Mouse (Mus musculus): Measurements from ENCODE around the gene Rad9a. TPM values are rescaled to one million over a fixed set of nuclear protein-coding genes. Genes with fewer than 3 reads are reported as not detected.
A peak's percentile ranks its signal among the peaks of the same experiment; 100 is the strongest.

Rad9a gene
- polyA plus RNA-seq, 1 experiment from 2014 or later, result 19.9 TPM

DNA sequence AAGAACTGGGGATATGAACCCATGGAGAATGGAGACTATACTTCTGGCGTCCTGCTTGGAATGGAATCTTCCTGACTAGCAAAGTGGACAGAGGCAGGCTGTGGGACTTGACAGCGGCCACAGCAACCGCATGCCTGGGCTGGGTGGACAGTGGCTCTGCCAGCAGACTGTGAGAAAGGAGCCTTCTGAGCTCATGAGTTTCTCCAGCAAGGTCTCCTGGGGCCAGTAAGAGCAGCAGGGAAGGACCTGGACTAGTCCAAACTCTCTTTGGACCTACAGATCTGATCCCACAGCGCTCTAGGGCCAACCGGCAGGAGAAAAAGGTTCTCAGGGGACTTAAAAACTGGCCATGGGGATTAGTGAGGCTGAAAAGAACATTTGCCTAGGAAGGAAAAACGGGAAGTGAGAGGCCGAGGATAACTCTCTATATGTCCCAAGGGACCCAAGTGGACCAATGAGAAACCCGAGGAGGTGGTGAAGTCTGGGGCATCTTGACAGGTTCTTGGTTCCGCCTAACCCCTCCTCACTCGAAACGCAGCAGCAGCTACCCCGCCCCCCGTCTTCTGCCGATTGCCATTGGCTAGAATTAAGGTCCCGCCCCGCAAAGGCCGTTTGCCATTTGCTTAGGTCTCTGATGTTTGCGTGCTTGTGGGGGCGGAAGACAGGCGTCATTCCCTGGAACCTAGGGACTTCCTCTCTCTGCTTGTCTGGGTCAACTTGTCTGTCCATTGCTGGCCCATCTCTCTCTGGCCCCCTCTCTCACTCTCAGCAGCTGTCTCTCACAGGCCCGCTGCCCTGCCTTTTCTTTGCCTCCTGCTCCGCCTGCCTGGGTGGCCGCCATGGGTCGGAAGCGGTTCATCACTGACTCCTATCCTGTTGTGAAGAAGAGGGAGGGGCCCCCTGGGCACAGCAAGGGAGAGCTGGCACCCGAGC, 30.1 kb upstream of the Rad9a start, which contains the start of gene Pold4:
Gene Pold4, plus strand, starts transcription at position 647 of the 933 bp plus-strand sequence.
- H3K27ac ChIP-seq (ENCODE audit: low read length), result peak within 1 kb of the TSS; percentile 88
- peaks cover 8% of the 10 kb centered on the region for H3K4me1 ChIP-seq (ENCODE audit: control insufficient read depth, insufficient read depth, low read length)
- 8% methylated on average over 26 of the region's 26 CpGs for WGBS
- H3K9ac ChIP-seq (ENCODE audit: low read length), result peak within 1 kb of the TSS; percentile 78
- H3K4me3 ChIP-seq (ENCODE audit: low read length), result peak within 1 kb of the TSS; percentile 70
- H3K9me3 ChIP-seq (replicated peaks; ENCODE audit: control insufficient read depth, low read length), result no peaks in the 10 kb centered on the region
- no peaks in the 10 kb centered on the region for H3K36me3 ChIP-seq (ENCODE audit: control insufficient read depth, insufficient read depth)
- ATAC-seq (replicated peaks; ENCODE audit: extremely low read depth, insufficient read depth, low FRiP score), result peak; percentile 91
- H3K27me3 ChIP-seq (ENCODE audit: control insufficient read depth, insufficient read depth, low read length), result no peaks in the 10 kb centered on the region; the same call in 1 of the 2 replicates
- peak within 1 kb of the TSS; percentile 82 for H3K4me2 ChIP-seq (ENCODE audit: low read depth, low read length)

DNA sequence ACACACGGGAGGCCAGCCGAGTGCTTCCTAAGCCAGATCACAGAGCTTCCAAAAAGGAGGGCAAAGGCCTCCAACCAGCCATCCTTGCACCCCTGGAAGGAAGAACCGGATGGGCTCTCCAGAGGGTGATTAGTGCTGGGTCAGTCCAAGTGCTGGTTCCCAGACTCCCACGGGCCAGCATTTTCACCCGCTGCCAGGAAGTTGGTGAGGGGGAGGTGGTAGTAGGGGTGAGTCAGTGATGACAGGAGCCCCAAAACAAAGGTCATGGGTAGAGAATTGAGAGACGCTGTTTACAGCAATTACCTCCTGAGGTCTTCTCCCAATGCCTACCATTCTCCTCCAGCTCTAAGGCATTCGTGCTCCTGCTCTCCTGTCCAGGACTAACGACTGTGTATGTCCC, 29.0 kb upstream of the Rad9a start:
- WGBS, result 55% methylated on average over 8 of the region's 8 CpGs
- no peaks in the 10 kb centered on the region for H3K9me3 ChIP-seq (replicated peaks; ENCODE audit: control insufficient read depth, low read length)
- no peak overlapping the region for H3K27ac ChIP-seq (ENCODE audit: low read length)
- ATAC-seq (replicated peaks; ENCODE audit: extremely low read depth, insufficient read depth, low FRiP score), result no peak
- H3K27me3 ChIP-seq (ENCODE audit: control insufficient read depth, insufficient read depth, low read length), result peaks cover 5% of the 10 kb centered on the region; the same call in 1 of the 2 replicates
- no peak overlapping the region for H3K9ac ChIP-seq (ENCODE audit: low read length)
- peaks cover 8% of the 10 kb centered on the region for H3K4me1 ChIP-seq (ENCODE audit: control insufficient read depth, insufficient read depth, low read length)
- no peak overlapping the region for H3K4me2 ChIP-seq (ENCODE audit: low read depth, low read length)
- H3K4me3 ChIP-seq (ENCODE audit: low read length), result no peak overlapping the region
- no peaks in the 10 kb centered on the region for H3K36me3 ChIP-seq (ENCODE audit: control insufficient read depth, insufficient read depth)

DNA sequence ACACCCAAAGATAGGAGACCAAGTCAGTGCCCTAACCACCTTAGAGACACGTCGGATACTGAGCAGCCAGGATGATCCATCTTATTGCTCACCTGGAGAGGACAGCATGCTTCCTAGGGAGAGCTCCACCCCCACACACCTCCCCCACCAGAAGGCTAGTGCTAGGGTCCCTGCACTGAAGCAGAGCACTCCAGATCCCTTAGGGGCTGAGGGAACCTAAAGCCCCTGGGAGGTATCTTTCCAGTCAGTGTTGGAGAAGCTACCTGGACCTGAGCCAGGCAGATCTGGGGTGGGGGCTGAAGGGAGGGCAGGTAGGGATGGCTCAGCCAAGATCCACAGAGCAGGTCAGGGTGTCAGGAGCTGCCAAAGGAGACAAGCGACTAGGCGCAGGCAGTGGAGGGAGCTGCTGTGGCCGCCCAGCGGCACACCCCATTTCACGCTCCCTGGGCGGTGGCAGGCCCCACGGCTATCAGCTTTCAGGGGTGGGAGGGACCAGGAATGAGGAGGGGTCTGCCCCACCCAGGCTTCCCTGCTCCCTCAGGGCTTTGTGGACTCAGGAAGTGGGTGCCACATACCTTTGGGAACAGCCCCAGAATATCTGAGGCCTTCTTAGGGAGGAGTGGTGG, 28.1 kb upstream of the Rad9a start:
- Histone ChIP-seq H3K4me1 (ENCODE audit: control insufficient read depth, insufficient read depth, low read length) (peaks cover 8% of the 10 kb centered on the region), H3K36me3 (ENCODE audit: control insufficient read depth, insufficient read depth) (no peaks in the 10 kb centered on the region), H3K27ac (ENCODE audit: low read length) (no peak overlapping the region), H3K27me3 (ENCODE audit: control insufficient read depth, insufficient read depth, low read length) (peaks cover 5% of the 10 kb centered on the region; the same call in 1 of the 2 replicates), H3K4me3 (ENCODE audit: low read length) (no peak overlapping the region), H3K9me3 (replicated peaks; ENCODE audit: control insufficient read depth, low read length) (no peaks in the 10 kb centered on the region), H3K9ac (ENCODE audit: low read length) (no peak overlapping the region), H3K4me2 (ENCODE audit: low read depth, low read length) (no peak overlapping the region)
- WGBS, result 35% methylated on average over 9 of the region's 9 CpGs
- ATAC-seq (replicated peaks; ENCODE audit: extremely low read depth, insufficient read depth, low FRiP score), result no peak

DNA sequence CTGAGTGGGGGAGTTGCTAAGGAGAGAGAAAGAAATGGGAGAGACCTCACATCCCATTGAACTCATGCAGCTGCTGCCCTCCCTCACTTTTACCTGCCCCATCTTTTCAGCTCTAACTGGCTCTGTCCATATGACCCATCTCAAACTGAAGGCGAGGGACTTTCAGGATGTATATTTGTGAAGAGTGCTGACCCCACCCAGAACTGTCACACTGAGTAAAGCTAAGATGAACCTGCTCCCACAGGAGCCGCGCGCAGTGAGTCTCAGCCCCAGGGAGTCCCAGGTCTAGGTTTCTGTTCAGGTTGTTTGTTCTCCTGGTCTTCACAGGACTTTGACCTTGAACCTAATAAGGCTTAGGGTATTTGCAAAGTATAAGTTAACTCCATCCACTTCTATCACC, 27.4 kb upstream of the Rad9a start:
- Histone ChIP-seq H3K27ac (ENCODE audit: low read length) (no peak overlapping the region), H3K9me3 (replicated peaks; ENCODE audit: control insufficient read depth, low read length) (no peaks in the 10 kb centered on the region), H3K27me3 (ENCODE audit: control insufficient read depth, insufficient read depth, low read length) (peaks cover 5% of the 10 kb centered on the region; the same call in 1 of the 2 replicates), H3K4me2 (ENCODE audit: low read depth, low read length) (no peak overlapping the region), H3K4me1 (ENCODE audit: control insufficient read depth, insufficient read depth, low read length) (peaks cover 8% of the 10 kb centered on the region), H3K4me3 (ENCODE audit: low read length) (no peak overlapping the region), H3K36me3 (ENCODE audit: control insufficient read depth, insufficient read depth) (no peaks in the 10 kb centered on the region), H3K9ac (ENCODE audit: low read length) (no peak overlapping the region)
- 71% methylated on average over 4 of the region's 4 CpGs for WGBS
- ATAC-seq (replicated peaks; ENCODE audit: extremely low read depth, insufficient read depth, low FRiP score), result no peak

DNA sequence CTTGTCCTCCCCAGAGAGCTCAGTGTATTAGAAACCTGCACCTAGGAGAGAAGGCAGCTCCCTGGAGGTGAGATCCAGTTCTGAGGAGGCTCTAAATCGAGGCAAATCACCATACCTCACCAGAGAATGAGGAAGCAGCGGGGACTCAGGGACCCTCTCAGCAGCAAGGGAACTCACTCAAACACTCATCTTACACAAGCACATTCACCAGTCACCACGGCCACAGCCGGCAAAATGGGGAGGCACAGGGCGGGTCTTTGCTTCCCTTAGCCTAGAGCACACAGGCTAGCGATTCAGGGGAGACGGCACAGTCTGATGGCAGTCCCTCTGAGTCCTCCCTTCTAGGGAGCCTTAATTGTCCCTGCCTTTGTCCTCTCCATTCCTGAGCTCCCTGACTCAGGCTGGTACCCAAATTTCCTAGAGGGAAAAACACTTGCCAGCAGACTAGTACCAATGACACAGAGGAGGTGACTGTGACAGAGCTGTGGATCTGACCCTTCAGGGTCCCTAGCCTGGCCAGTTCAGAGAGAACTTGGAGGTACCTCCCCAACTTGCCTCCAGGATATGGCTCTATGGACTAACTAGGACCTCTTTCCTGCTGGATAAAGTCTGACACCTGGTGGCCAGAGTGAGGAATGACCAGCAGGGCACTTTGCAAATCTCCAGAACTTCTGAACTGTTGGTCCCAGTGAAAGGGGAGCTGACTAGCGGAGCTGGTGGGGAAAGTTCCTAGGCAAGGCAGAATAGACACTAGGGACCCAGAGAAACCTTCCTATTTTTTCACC, 26.6 kb upstream of the Rad9a start:
- ATAC-seq (replicated peaks; ENCODE audit: extremely low read depth, insufficient read depth, low FRiP score), result no peak
- WGBS, result 12% methylated on average over 8 of the region's 8 CpGs
- Histone ChIP-seq H3K4me1 (ENCODE audit: control insufficient read depth, insufficient read depth, low read length) (peaks cover 8% of the 10 kb centered on the region), H3K27ac (ENCODE audit: low read length) (no peak overlapping the region), H3K27me3 (ENCODE audit: control insufficient read depth, insufficient read depth, low read length) (peaks cover 5% of the 10 kb centered on the region; the same call in 1 of the 2 replicates), H3K4me3 (ENCODE audit: low read length) (no peak overlapping the region), H3K4me2 (ENCODE audit: low read depth, low read length) (no peak overlapping the region), H3K36me3 (ENCODE audit: control insufficient read depth, insufficient read depth) (no peaks in the 10 kb centered on the region), H3K9me3 (replicated peaks; ENCODE audit: control insufficient read depth, low read length) (no peaks in the 10 kb centered on the region), H3K9ac (ENCODE audit: low read length) (no peak overlapping the region; the same call in 1 of the 2 replicates)

DNA sequence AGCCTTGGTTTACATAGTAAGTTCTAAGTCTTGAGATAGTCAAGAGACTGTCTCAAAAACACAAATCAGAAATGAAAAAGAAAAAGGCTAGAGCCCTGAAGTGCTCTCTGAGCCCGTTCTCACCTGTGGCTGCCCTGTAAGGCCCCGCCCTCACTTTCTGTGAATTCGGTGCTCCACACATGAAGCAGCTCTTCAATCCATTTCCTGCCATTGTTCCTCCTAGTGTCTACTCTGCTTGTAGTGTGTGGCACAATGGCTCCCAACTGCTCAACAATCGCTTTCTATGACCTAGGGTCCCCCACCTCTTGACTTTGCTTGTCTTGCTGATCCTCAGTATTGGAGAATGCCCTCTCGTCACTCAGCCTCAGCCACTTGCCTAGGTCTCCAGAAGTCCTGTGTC, 26.0 kb upstream of the Rad9a start:
- H3K27ac ChIP-seq (ENCODE audit: low read length), result no peak overlapping the region
- no peak overlapping the region for H3K4me3 ChIP-seq (ENCODE audit: low read length)
- H3K4me2 ChIP-seq (ENCODE audit: low read depth, low read length), result no peak overlapping the region
- no peak for ATAC-seq (replicated peaks; ENCODE audit: extremely low read depth, insufficient read depth, low FRiP score)
- 50% methylated on average over 5 of the region's 5 CpGs for WGBS
- peaks cover 8% of the 10 kb centered on the region for H3K4me1 ChIP-seq (ENCODE audit: control insufficient read depth, insufficient read depth, low read length)
- peaks cover 7% of the 10 kb centered on the region; the same call in 1 of the 2 replicates for H3K27me3 ChIP-seq (ENCODE audit: control insufficient read depth, insufficient read depth, low read length)
- H3K9me3 ChIP-seq (replicated peaks; ENCODE audit: control insufficient read depth, low read length), result no peaks in the 10 kb centered on the region
- H3K9ac ChIP-seq (ENCODE audit: low read length), result no peak overlapping the region
- no peaks in the 10 kb centered on the region for H3K36me3 ChIP-seq (ENCODE audit: control insufficient read depth, insufficient read depth)

DNA sequence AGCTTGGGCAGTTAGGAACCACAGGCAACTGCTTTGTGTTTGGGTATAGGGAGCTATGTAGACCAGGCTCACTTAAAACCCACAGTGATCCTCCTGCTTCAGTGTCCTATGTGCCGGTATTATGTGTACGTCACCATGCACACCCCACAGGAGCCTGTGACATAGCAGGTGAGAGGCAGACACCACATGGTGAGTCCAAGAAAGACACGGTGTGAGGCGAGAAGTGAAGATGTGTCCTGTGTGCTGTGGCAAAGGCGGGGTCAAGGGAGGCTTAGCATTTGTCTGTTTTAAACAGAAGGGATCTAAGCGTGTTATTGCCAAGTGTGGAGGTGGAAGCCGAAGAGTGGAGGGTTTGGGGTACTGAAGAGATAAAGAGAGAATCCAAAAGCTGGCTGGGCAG, 25.3 kb upstream of the Rad9a start:
- Histone ChIP-seq H3K27ac (ENCODE audit: low read length) (no peak overlapping the region), H3K4me2 (ENCODE audit: low read depth, low read length) (no peak overlapping the region), H3K9me3 (replicated peaks; ENCODE audit: control insufficient read depth, low read length) (no peaks in the 10 kb centered on the region), H3K27me3 (ENCODE audit: control insufficient read depth, insufficient read depth, low read length) (peaks cover 9% of the 10 kb centered on the region; the same call in 1 of the 2 replicates), H3K4me1 (ENCODE audit: control insufficient read depth, insufficient read depth, low read length) (peaks cover 5% of the 10 kb centered on the region), H3K4me3 (ENCODE audit: low read length) (no peak overlapping the region), H3K36me3 (ENCODE audit: control insufficient read depth, insufficient read depth) (no peaks in the 10 kb centered on the region), H3K9ac (ENCODE audit: low read length) (no peak overlapping the region)
- ATAC-seq (replicated peaks; ENCODE audit: extremely low read depth, insufficient read depth, low FRiP score), result no peak
- 82% methylated on average over 7 of the region's 7 CpGs for WGBS

DNA sequence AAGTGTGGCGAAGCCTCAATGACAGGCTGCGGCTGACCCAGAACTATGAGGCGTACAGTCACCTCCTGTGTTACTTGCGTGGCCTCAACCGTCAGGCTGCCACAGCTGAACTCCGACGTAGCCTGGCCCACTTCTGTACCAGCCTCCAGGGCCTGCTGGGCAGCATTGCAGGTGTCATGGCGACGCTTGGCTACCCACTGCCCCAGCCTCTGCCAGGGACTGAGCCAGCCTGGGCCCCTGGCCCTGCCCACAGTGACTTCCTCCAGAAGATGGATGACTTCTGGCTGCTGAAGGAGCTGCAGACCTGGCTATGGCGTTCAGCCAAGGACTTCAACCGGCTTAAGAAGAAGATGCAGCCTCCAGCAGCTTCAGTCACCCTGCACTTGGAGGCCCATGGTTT, 20.7 kb upstream of the Rad9a start:
- H3K4me1 ChIP-seq (ENCODE audit: control insufficient read depth, insufficient read depth, low read length), result peaks cover 15% of the 10 kb centered on the region
- WGBS, result 67% methylated on average over 11 of the region's 11 CpGs
- H3K36me3 ChIP-seq (ENCODE audit: control insufficient read depth, insufficient read depth), result no peaks in the 10 kb centered on the region
- H3K27me3 ChIP-seq (ENCODE audit: control insufficient read depth, insufficient read depth, low read length), result peaks cover 9% of the 10 kb centered on the region; the same call in 1 of the 2 replicates
- no peak overlapping the region for H3K4me2 ChIP-seq (ENCODE audit: low read depth, low read length)
- no peak for ATAC-seq (replicated peaks; ENCODE audit: extremely low read depth, insufficient read depth, low FRiP score)
- H3K4me3 ChIP-seq (ENCODE audit: low read length), result no peak overlapping the region
- no peaks in the 10 kb centered on the region for H3K9me3 ChIP-seq (replicated peaks; ENCODE audit: control insufficient read depth, low read length)
- no peak overlapping the region for H3K9ac ChIP-seq (ENCODE audit: low read length)
- H3K27ac ChIP-seq (ENCODE audit: low read length), result no peak overlapping the region

Measured in heart, embryonic 16.5 days (tissue).